Mouse (Mus musculus) forebrain, postnatal 0 days (tissue): ENCODE results near the gene Fam133b. TPM values are rescaled to one million over a fixed set of nuclear protein-coding genes. Genes with fewer than 3 reads are reported as not detected.
A peak's percentile ranks its signal among the peaks of the same experiment; 100 is the strongest.

Experiments used
- ATAC-seq: fragments of 200-750 bp; cut with Nextera tagmentation; 2 replicates; pipeline ENCODE4 v1.8.0; 2017; ENCODE audit warnings: mild to moderate bottlenecking, moderate library complexity
- DNase-seq: peaks from one replicate; pipeline ENCODE4 v3.0.0-alpha.2; 2015
- H3K27ac ChIP-seq: fragments of 300-500 bp; sonication (generic); 2 replicates; pipeline ENCODE4 v1.5.1; 2014; ENCODE audit warnings: low read depth, mild to moderate bottlenecking, antibody characterized with exemption, low read length, moderate library complexity, mixed read lengths
- H3K27me3 ChIP-seq: fragments of 300-500 bp; sonication (generic); 2 replicates; pipeline ENCODE4 v1.6.1; 2014; ENCODE audit warnings: mild to moderate bottlenecking, low read length, mixed read lengths; ENCODE audit not compliant: insufficient read depth
- H3K36me3 ChIP-seq: fragments of 300-500 bp; sonication (generic); 2 replicates; pipeline ENCODE4 v1.6.1; 2014; ENCODE audit warnings: mild to moderate bottlenecking, moderate library complexity; ENCODE audit not compliant: insufficient read depth
- H3K4me1 ChIP-seq: fragments of 300-500 bp; sonication (generic); 2 replicates; pipeline ENCODE4 v1.6.1; 2014; ENCODE audit warnings: antibody characterized with exemption; ENCODE audit not compliant: insufficient read depth
- H3K4me2 ChIP-seq: fragments of 300-500 bp; sonication (generic); 2 replicates; pipeline ENCODE4 v1.6.1; 2014; ENCODE audit warnings: low read depth, mild to moderate bottlenecking, moderate library complexity
- H3K4me3 ChIP-seq: fragments of 300-500 bp; sonication (generic); 2 replicates; pipeline ENCODE4 v1.5.1; 2014; ENCODE audit warnings: low read depth, low read length, mixed read lengths
- H3K9ac ChIP-seq: fragments of 300-500 bp; sonication (generic); 2 replicates; pipeline ENCODE4 v1.6.1; 2014; ENCODE audit warnings: mild to moderate bottlenecking
- H3K9me3 ChIP-seq: fragments of 300-500 bp; sonication (generic); 2 replicates; pipeline ENCODE4 v1.6.1; 2016; ENCODE audit warnings: low read length
- CTCF ChIP-seq: sonication (generic); IDR thresholded peaks from 2 replicates; pipeline ENCODE4 v1.5.1; 2016; ENCODE audit warnings: antibody characterized with exemption, control low read depth, low read depth
- WGBS: fragments of 180-500 bp; shearing (Covaris S2); extraction: QIAGEN DNeasy Blood & Tissue Kit; methylation state at CpG from one replicate; pipeline ENCODE4 v1.1.7; 2014; 5-methylcytosine and 5-hydroxymethylcytosine counted together
- polyA plus RNA-seq: library from polyadenylated mRNA; unstranded; fragments of >200 nt; fragmentation: Nextera tagmentation; extraction: Ambion mirVana; gene quantifications from 2 replicates; pipeline ENCODE4 v1.2.1, GENCODE M21; 2015
- total RNA-seq: library from RNA; depleted of rRNA; stranded (reverse); fragments of >200 nt; gene quantifications from 2 replicates; pipeline ENCODE4 v1.2.3, GENCODE M21; 2014

The Fam133b gene
- total and polyA plus RNA-seq, 2 experiments from 2014 or later, result 22.9 to 41.5 TPM

- Histone ChIP-seq H3K4me3 (no peak overlapping the region), H3K9me3 (no peaks in the 10 kb centered on the region), H3K27ac (no peak overlapping the region), H3K9ac (no peak overlapping the region), H3K4me2 (no peak overlapping the region), H3K27me3 (no peaks in the 10 kb centered on the region), H3K4me1 (no peaks in the 10 kb centered on the region), H3K36me3 (no peaks in the 10 kb centered on the region)
- DNase-seq, result no peak
- no peak for TF ChIP-seq CTCF
- 67% methylated on average over 11 of the region's 11 CpGs for WGBS
- ATAC-seq, result no peak
Measured at GRCm38 (mm10) chr5:3538505-3539472, 4.8 kb upstream of the Fam133b start.

- Histone ChIP-seq H3K27me3 (no peaks in the 10 kb centered on the region), H3K9me3 (no peaks in the 10 kb centered on the region), H3K4me1 (no peaks in the 10 kb centered on the region), H3K27ac (no peak overlapping the region), H3K36me3 (no peaks in the 10 kb centered on the region), H3K4me2 (no peak overlapping the region), H3K4me3 (no peak overlapping the region), H3K9ac (no peak overlapping the region)
- ATAC-seq (no peak), DNase-seq (no peak)
- no peak for TF ChIP-seq CTCF
- WGBS, result 81% methylated on average over 6 of the region's 6 CpGs
Measured at GRCm38 (mm10) chr5:3541871-3542270, 1.8 kb upstream of the Fam133b start.

- Histone ChIP-seq H3K27me3 (no peaks in the 10 kb centered on the region), H3K4me3 (peak overlapping the region; percentile 79), H3K9me3 (no peaks in the 10 kb centered on the region), H3K9ac (peak overlapping the region; percentile 78), H3K4me1 (no peaks in the 10 kb centered on the region), H3K36me3 (peaks cover 3% of the 10 kb centered on the region; the same call in 1 of the 2 replicates), H3K27ac (no peak overlapping the region), H3K4me2 (peak overlapping the region; percentile 52)
- DNase-seq, result no peak
- 9% methylated on average over 7 of the region's 7 CpGs for WGBS
- no peak; the same call in 1 of the 2 replicates for ATAC-seq
- TF ChIP-seq CTCF, result no peak
Measured at GRCm38 (mm10) chr5:3544480-3544769, 792 bp downstream of the Fam133b start.

GRCm38 (mm10) chr5:3546226-3546625 lies 2.6 kb downstream of the Fam133b start:
- DNase-seq (no peak), ATAC-seq (no peak)
- WGBS, result 89% methylated on average over 1 of the region's 1 CpGs
- no peaks in the 10 kb centered on the region for H3K27me3 ChIP-seq
- no peaks in the 10 kb centered on the region for H3K4me1 ChIP-seq
- H3K9me3 ChIP-seq, result no peaks in the 10 kb centered on the region
- no peak overlapping the region for H3K27ac ChIP-seq
- no peak overlapping the region for H3K9ac ChIP-seq
- H3K36me3 ChIP-seq, result peaks cover 3% of the 10 kb centered on the region; the same call in 1 of the 2 replicates
- H3K4me3 ChIP-seq, result no peak overlapping the region
- TF ChIP-seq CTCF, result no peak
- H3K4me2 ChIP-seq, result no peak overlapping the region

GRCm38 (mm10) chr5:3551481-3551880 lies 7.8 kb downstream of the Fam133b start:
- TF ChIP-seq CTCF, result no peak
- Histone ChIP-seq H3K27ac (no peak overlapping the region), H3K27me3 (no peaks in the 10 kb centered on the region), H3K36me3 (peaks cover 17% of the 10 kb centered on the region), H3K4me2 (no peak overlapping the region), H3K4me1 (no peaks in the 10 kb centered on the region), H3K9ac (no peak overlapping the region), H3K9me3 (no peaks in the 10 kb centered on the region), H3K4me3 (no peak overlapping the region)
- no peak for DNase-seq
- ATAC-seq, result no peak
- 89% methylated on average over 1 of the region's 1 CpGs for WGBS

- ATAC-seq (no peak), DNase-seq (no peak)
- H3K9ac ChIP-seq, result no peak overlapping the region
- H3K4me2 ChIP-seq, result no peak overlapping the region
- no peak overlapping the region for H3K27ac ChIP-seq
- no peaks in the 10 kb centered on the region for H3K9me3 ChIP-seq
- no peak overlapping the region for H3K4me3 ChIP-seq
- 87% methylated on average over 2 of the region's 2 CpGs for WGBS
- no peak for TF ChIP-seq CTCF
- H3K36me3 ChIP-seq, result peaks cover 30% of the 10 kb centered on the region
- H3K4me1 ChIP-seq, result no peaks in the 10 kb centered on the region
- no peaks in the 10 kb centered on the region for H3K27me3 ChIP-seq
Measured at GRCm38 (mm10) chr5:3554198-3554597, 10.6 kb downstream of the Fam133b start.

- no peaks in the 10 kb centered on the region for H3K4me1 ChIP-seq
- peaks cover 75% of the 10 kb centered on the region for H3K36me3 ChIP-seq
- no peak for ATAC-seq
- DNase-seq, result no peak
- no peaks in the 10 kb centered on the region for H3K27me3 ChIP-seq
- no peak within 1 kb of the TSS for H3K4me3 ChIP-seq
- no peak within 1 kb of the TSS for H3K4me2 ChIP-seq
- no peak for TF ChIP-seq CTCF
- WGBS, result 95% methylated on average over 4 of the region's 4 CpGs
- no peak within 1 kb of the TSS for H3K27ac ChIP-seq
- no peaks in the 10 kb centered on the region for H3K9me3 ChIP-seq
- H3K9ac ChIP-seq, result no peak within 1 kb of the TSS
Measured at GRCm38 (mm10) chr5:3571266-3571665, 27.6 kb downstream of the Fam133b start, which contains the start of gene 1700109H08Rik. TSS of gene 1700109H08Rik (plus strand) at chr5:3571566.
